Mouse (Mus musculus) testis, adult 2 months (tissue): Measurements from ENCODE around the gene Them7.

ENCODE experiments used
- CTCF ChIP-seq: fragments of 200-500 bp; IDR thresholded peaks from 2 replicates; pipeline ENCODE4 v1.5.1; 2012; ENCODE audit warnings: low read depth, mild to moderate bottlenecking, inconsistent platforms, low read length, moderate library complexity; ENCODE audit not compliant: control insufficient read depth, insufficient read depth, insufficient replicate concordance
- POLR2A ChIP-seq: fragments of 200-500 bp; IDR thresholded peaks from 2 replicates; pipeline ENCODE4 v1.6.1; 2012; ENCODE audit warnings: low read depth, mild to moderate bottlenecking, inconsistent platforms, low read length, moderate library complexity; ENCODE audit not compliant: control insufficient read depth

DNA sequence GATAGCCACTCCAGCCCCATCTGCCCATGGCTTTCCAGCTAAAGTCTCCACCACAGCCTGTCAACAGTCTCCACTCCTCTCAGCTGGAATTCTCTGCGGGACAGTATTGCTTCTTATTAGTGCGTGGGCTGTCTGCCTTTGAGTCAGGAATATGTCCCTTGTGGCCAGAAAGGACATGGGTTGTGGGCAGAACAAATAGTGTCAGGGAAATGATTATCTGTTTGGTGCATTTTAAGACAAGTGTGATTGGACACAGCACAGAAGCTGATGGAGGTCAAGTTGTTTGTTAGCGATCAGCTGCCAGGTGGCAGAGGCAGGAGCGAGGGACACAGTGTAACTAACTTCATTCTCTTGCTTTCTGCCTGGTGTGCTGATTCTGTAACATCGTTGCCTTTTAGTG, 132.7 kb downstream of the Them7 start:
- TF ChIP-seq CTCF (no peak), POLR2A (no peak)
